Mouse (Mus musculus) testis, adult 2 months (tissue): ENCODE measurements around the gene Slco2b1.

ENCODE experiments used
- CTCF ChIP-seq: fragments of 200-500 bp; IDR thresholded peaks from 2 replicates; pipeline ENCODE4 v1.5.1; 2012; ENCODE audit warnings: low read depth, mild to moderate bottlenecking, inconsistent platforms, low read length, moderate library complexity; ENCODE audit not compliant: control insufficient read depth, insufficient read depth, insufficient replicate concordance
- POLR2A ChIP-seq: fragments of 200-500 bp; IDR thresholded peaks from 2 replicates; pipeline ENCODE4 v1.6.1; 2012; ENCODE audit warnings: low read depth, mild to moderate bottlenecking, inconsistent platforms, low read length, moderate library complexity; ENCODE audit not compliant: control insufficient read depth

GRCm38 (mm10) chr7:99707671-99708070 is 3.5 kb downstream of the Slco2b1 start:
- TF ChIP-seq CTCF (no peak), POLR2A (no peak)
